Mouse (Mus musculus) lung, adult 2 months (tissue): ENCODE measurements around the gene Rtf2. TPM values are rescaled to one million over a fixed set of nuclear protein-coding genes. Genes with fewer than 3 reads are reported as not detected.

ENCODE experiments used
- DNase-seq: peaks from one replicate; pipeline ENCODE4 v3.0.0; 2022
- H3K4me1 ChIP-seq: fragments of 200-500 bp; 2 replicates; pipeline ENCODE4 v1.6.1; 2011; ENCODE audit warnings: low read length; ENCODE audit not compliant: control insufficient read depth, insufficient read depth
- H3K4me3 ChIP-seq: fragments of 200-500 bp; replicated peaks from 2 replicates; pipeline ENCODE3; 2011; ENCODE audit warnings: low read depth, mild to moderate bottlenecking, control low read depth, low read length; ENCODE audit errors: extremely low read depth
- CTCF ChIP-seq: fragments of 200-500 bp; IDR thresholded peaks from 2 replicates; pipeline ENCODE4 v1.5.1; 2011; ENCODE audit warnings: mild to moderate bottlenecking, low read length, control low read depth; ENCODE audit not compliant: insufficient read depth
- POLR2A ChIP-seq: fragments of 200-500 bp; IDR thresholded peaks from 2 replicates; pipeline ENCODE4 v1.6.1; 2011; ENCODE audit warnings: low read depth, mild to moderate bottlenecking, control low read depth, low read length, borderline replicate concordance; ENCODE audit errors: extremely low read depth
- WGBS: fragments of 180-500 bp; shearing (Covaris S2); methylation state at CpG from one replicate; pipeline ENCODE4 v1.1.7; 2018; 5-methylcytosine and 5-hydroxymethylcytosine counted together
- polyA plus RNA-seq: library from polyadenylated mRNA; depleted of rRNA; stranded (reverse); fragments of >200 nt; gene quantifications from 2 replicates; pipeline ENCODE4 v1.2.3, GENCODE M21; 2012

The Rtf2 gene
- polyA plus RNA-seq, 1 experiment = 47.6 TPM

DNA sequence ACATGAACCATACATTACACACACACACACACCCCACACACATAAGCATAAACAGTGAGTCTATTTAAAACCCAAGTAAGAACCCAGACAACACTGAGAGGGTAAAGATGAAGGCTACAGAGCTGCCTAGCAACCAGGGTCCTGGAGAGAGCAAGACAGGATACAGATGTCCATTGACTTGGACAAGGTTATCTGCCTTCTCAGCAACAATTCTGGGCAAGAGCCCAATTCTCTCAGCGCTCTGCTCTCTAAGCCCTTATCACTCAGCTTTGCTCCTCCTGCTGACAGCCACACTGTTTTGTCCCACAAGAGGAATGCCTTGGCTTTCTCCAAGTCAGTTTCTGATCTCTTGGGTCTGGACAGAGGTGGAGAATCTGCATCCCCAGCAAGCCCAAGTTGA lies 9.7 kb upstream of the Rtf2 start:
- 26% methylated on average over 1 of the region's 1 CpGs for WGBS
- DNase-seq = no peak
- TF ChIP-seq POLR2A = no peak
- TF ChIP-seq CTCF = no peak
- no peaks in the 10 kb centered on the region for H3K4me1 ChIP-seq
- H3K4me3 ChIP-seq = no peak overlapping the region

DNA sequence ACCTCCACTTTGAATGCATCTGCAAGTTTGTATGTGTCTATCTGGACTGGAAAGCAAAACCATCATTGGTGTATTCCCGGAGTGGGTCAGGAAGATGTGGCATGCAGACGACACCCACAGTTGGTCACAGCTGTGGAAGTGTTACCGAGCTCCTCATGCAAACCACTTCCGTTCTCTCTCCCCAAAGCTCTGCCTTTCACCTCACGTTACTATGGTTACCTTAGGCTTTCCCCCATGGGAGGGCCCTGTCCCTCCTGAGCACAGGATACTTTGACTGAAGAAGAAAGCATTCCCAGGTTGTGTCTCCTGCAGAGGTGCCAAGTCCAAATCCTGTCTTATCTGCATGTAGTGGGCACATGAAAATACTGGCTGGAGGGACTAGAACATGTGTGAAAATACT lies 6.6 kb upstream of the Rtf2 start:
- WGBS = 33% methylated on average over 5 of the region's 5 CpGs
- Histone ChIP-seq H3K4me1 (no peaks in the 10 kb centered on the region), H3K4me3 (no peak overlapping the region)
- TF ChIP-seq CTCF = no peak
- no peak for TF ChIP-seq POLR2A
- DNase-seq = no peak

DNA sequence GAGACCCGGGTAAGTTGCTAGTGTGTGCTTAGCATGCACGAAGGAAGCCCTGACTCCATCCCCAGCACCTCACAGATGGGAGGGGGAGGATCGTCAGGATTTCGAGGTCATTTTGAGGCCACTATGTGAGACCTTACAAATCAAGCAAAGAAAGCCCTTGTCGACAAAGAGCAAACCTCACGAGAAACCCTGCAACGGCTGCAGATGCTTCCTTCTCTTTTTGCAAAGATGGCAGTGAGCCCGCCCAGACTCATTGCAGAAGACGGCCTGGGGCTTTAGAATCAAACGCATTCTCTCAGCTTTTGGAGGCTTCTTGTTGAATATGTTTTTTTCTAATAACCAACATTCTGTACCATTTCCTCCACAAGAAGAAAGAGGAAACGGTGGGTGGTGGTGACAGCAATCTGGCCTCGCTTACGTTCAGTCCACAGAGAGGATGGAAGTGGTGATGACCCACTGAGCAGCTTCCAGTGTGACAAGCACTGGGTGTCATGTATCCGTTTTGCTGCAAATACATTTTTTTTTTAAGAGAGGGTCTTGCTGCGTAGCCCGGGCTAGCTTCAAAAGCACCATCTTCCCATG lies 2.9 kb upstream of the Rtf2 start:
- no peak for DNase-seq
- Histone ChIP-seq H3K4me3 (no peak overlapping the region), H3K4me1 (peaks cover 12% of the 10 kb centered on the region)
- 45% methylated on average over 16 of the region's 16 CpGs for WGBS
- TF ChIP-seq POLR2A (no peak), CTCF (no peak)

DNA sequence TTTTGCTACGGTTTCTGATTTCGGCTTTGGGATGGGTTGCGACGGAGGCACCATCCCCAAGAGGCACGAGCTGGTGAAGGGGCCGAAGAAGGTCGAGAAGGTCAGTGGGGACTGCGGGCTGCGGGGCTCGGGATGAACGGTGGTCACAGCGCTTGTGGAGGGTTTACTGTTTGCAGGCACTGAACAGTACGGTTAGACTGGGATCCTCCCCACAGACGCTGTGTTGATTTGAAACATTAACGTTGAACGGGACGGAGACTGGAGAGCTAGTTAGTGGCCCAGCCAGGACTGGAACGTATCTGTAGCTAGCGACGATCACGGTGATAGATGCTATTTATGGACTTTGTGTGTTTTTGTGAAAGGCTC lies 267 bp downstream of the Rtf2 start:
- Histone ChIP-seq H3K4me3 (peak overlapping the region; percentile 86), H3K4me1 (peaks cover 12% of the 10 kb centered on the region)
- TF ChIP-seq POLR2A (no peak), CTCF (no peak)
- no peak for DNase-seq
- WGBS = under 1% methylated on average over 21 of the region's 21 CpGs

DNA sequence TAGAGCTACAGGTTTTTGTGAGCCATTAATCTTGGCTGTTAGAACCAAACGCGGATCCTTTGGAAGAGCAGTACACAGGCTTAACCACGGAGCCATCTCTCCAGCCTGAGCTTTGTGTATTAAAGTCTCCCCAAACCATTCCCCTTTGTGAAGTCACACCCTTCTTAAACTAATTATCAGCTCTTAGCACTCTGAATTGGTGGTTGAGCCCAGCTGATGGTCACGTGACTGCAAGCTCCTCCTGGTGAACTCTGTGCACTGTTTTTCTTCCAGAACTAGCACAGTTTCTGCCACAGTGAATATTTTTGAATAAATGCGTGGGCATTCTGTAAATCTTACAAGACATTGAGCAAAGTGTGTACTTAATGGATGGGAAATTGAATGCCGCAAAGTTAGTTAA lies 820 bp downstream of the Rtf2 start:
- no peak for DNase-seq
- TF ChIP-seq POLR2A = no peak
- TF ChIP-seq CTCF = no peak
- Histone ChIP-seq H3K4me3 (peak overlapping the region; percentile 86), H3K4me1 (peaks cover 12% of the 10 kb centered on the region)
- 26% methylated on average over 6 of the region's 6 CpGs for WGBS

DNA sequence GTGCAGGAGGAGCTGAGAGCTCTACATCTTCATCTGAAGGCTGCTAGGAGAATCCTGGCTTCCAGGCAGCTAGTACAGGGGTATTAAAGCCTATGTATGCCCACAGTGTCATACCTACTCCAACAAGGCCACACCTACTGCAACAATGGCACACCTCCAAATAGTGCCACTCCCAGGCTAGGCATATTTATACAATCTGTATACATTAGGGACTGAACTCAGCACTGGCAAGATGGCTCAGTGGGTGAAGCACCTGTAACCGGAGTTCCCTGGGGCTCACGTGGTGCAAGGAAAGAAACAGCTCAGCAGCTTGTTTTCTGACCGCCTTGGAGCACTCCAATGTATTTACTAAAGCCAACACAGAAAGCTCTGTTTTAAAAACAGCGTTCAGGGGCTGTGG lies 5.3 kb downstream of the Rtf2 start:
- TF ChIP-seq POLR2A (no peak), CTCF (no peak)
- 76% methylated on average over 4 of the region's 4 CpGs for WGBS
- peaks cover 9% of the 10 kb centered on the region for H3K4me1 ChIP-seq
- DNase-seq = no peak
- H3K4me3 ChIP-seq = no peak overlapping the region

DNA sequence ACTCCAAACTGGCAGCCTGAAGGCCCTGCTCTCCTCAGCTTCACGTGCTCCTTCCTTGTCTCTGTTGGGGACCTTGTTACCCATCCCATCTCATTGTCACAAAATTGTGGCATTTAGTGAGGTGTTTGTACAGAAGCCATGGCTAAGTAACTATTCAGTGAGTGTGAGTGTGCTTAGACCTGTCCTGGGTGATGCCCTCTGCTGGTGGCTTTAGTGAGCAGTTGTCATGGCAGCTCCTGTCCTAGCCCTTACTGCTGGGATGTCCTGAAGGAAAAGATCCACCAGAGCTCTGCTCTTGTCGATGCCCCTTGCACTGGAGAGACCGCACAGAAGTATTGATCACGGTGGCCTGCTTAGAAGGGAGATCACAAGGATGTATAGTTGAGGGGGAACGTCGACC lies 7.0 kb downstream of the Rtf2 start:
- Histone ChIP-seq H3K4me3 (no peak overlapping the region), H3K4me1 (no peaks in the 10 kb centered on the region)
- WGBS = 90% methylated on average over 6 of the region's 6 CpGs
- TF ChIP-seq POLR2A (no peak), CTCF (peak; percentile 59)
- no peak for DNase-seq

DNA sequence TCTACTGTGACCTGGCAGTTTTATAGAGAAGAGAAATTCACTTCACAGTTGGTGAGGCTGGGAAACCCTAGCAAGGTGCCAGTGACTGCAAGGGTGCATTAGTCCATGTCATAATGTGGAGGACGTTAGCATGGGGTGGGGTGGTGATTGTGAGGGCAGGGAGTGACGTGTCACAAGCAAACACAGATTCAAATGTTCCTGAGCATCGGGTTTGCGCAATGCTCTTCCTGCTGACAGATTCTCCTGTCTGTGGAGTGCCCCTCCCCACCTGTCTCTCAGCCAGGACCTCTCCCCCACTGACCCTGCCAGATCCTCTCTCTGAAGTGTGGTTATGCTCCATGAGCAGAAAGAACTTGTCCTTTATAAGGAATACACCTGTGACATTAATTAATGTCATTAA lies 8.0 kb downstream of the Rtf2 start:
- TF ChIP-seq POLR2A = no peak
- TF ChIP-seq CTCF = no peak
- H3K4me1 ChIP-seq = no peaks in the 10 kb centered on the region
- no peak for DNase-seq
- H3K4me3 ChIP-seq = no peak overlapping the region
- WGBS = 74% methylated on average over 4 of the region's 4 CpGs

DNA sequence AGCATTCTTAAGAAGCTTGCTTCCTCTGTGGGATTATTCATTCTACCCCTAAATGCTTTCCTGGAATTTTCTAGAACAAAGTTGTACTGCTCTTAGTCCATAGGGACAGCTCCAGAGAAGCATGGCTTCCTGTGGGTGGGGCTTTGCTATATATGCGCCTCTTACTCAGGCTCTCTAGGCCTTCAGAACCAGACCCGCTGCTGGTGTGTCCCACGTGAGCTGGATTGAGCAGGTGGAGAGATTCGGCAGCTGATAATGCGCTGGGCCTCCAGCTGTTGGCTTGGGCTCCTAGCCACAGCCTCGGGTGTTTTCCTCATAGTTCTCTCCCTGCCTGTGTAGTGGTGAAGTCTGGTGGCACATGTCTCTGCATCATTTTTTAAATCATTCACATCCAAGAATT lies 10.3 kb downstream of the Rtf2 start:
- Histone ChIP-seq H3K4me1 (no peaks in the 10 kb centered on the region), H3K4me3 (no peak overlapping the region)
- DNase-seq = no peak
- TF ChIP-seq CTCF (no peak), POLR2A (no peak)
- 82% methylated on average over 6 of the region's 6 CpGs for WGBS

DNA sequence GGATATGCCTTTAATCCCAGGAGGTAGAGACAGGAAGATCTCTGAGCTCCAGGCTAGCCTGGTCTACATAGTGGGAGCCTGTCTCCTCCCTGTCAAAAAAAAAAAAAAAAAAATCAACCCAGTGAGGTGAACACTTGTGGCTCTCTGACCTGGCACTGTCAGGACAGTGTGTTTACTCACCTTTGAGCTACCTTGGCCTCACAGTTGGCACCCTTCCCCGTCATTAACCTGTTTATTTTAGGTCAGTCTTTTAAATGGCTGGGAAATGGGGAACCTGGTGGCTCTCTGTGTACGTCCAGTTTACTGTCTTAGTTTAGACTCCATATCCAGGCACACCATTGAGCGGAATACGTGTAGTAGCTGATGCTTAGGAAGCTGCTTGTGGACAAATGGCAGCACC lies 11.7 kb downstream of the Rtf2 start:
- 86% methylated on average over 4 of the region's 4 CpGs for WGBS
- H3K4me3 ChIP-seq = no peak overlapping the region
- DNase-seq = no peak
- TF ChIP-seq CTCF = no peak
- TF ChIP-seq POLR2A = no peak
- H3K4me1 ChIP-seq = no peaks in the 10 kb centered on the region

DNA sequence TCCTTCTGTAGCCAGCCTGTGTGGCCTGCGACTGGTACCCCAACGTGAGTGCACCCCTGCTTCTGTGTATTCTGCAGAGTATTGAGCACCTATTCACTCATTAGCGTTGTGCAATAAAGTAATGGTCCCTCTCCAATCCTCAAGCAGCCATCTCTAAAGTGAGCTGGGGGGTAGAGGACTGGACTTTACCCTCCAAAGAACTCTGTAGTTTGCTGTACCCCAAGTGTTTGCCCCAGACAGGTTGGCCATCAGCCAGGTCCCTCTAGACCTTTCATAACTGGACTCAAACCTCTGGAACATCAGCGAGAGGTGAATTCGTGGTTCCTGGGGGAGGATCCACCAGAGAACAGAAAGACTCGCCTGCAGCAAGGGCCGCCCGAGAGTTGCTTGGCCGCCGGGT lies 12.1 kb downstream of the Rtf2 start:
- 93% methylated on average over 10 of the region's 10 CpGs for WGBS
- no peak overlapping the region for H3K4me3 ChIP-seq
- DNase-seq = no peak
- H3K4me1 ChIP-seq = no peaks in the 10 kb centered on the region
- TF ChIP-seq CTCF = no peak
- no peak for TF ChIP-seq POLR2A
